Mouse (Mus musculus): Measurements from ENCODE around the gene Dab1.

- TF ChIP-seq CTCF (IDR thresholded peaks at IDR 0.05 in 2 of 3, conservative IDR thresholded peaks at IDR 0.05 in 1 of 3; ENCODE audit: control insufficient read depth in 1 of 3, insufficient read depth in 1 of 3, low read depth in 2 of 3, low read length in 3 of 3, poor library complexity in 1 of 3, severe bottlenecking in 1 of 3) (no peak), EP300 (IDR thresholded peaks at IDR 0.05; ENCODE audit: low read depth in 1 of 2, low read length in 2 of 2) (no peak), UBTF (IDR thresholded peaks at IDR 0.05; ENCODE audit: borderline replicate concordance, insufficient read depth, low read depth, low read length) (no peak), POLR2A (IDR thresholded peaks at IDR 0.05; ENCODE audit: control insufficient read depth in 1 of 2, insufficient read depth in 1 of 2, low read depth in 1 of 2, low read length in 2 of 2, poor library complexity in 1 of 2) (no peak), RCOR1 (IDR thresholded peaks at IDR 0.05; ENCODE audit: low read depth, low read length) (no peak), RAD21 (IDR thresholded peaks at IDR 0.05; ENCODE audit: low read depth, low read length) (no peak), MAFK (IDR thresholded peaks at IDR 0.05; ENCODE audit: borderline replicate concordance, low read depth, low read length) (no peak), MYB (IDR thresholded peaks at IDR 0.05; ENCODE audit: low read depth, low read length) (no peak), JUND (IDR thresholded peaks at IDR 0.05; ENCODE audit: low read depth, low read length) (no peak), USF2 (IDR thresholded peaks at IDR 0.05; ENCODE audit: borderline replicate concordance in 1 of 2, insufficient read depth in 1 of 2, low read depth in 1 of 2, low read length in 2 of 2) (no peak), ELF1 (IDR thresholded peaks at IDR 0.05; ENCODE audit: low read depth, low read length) (no peak), SIN3A (IDR thresholded peaks at IDR 0.05; ENCODE audit: low read length) (no peak), TAL1 (IDR thresholded peaks at IDR 0.05; ENCODE audit: low read length) (no peak)
Observed at GRCm38 (mm10) chr4:104114006-104114361, 494.8 kb downstream of the Dab1 start.

All from MEL (cell line).